Mouse (Mus musculus): ENCODE results near the gene Dhx32. TPM values are rescaled to one million over a fixed set of nuclear protein-coding genes. Genes with fewer than 3 reads are reported as not detected.
A peak's percentile ranks its signal among the peaks of the same experiment; 100 is the strongest.

Gene Dhx32
- total RNA-seq, 2 experiments from 2014 or later = 39.0 to 41.5 TPM

GRCm38 (mm10) chr7:133768517-133768916 is 14.0 kb downstream of the Dhx32 start:
- DNase-seq = no peak

GRCm38 (mm10) chr7:133768027-133768426 is 14.5 kb downstream of the Dhx32 start:
- no peak for DNase-seq

GRCm38 (mm10) chr7:133765849-133766243 is 16.7 kb downstream of the Dhx32 start:
- DNase-seq = peak; percentile 76

- no peak for DNase-seq
Measured at GRCm38 (mm10) chr7:133765240-133765848, 17.2 kb downstream of the Dhx32 start.

GRCm38 (mm10) chr7:133764425-133764824 is 18.1 kb downstream of the Dhx32 start:
- no peak for DNase-seq

GRCm38 (mm10) chr7:133762696-133763095 is 19.8 kb downstream of the Dhx32 start:
- DNase-seq = no peak

- no peak for DNase-seq
Measured at GRCm38 (mm10) chr7:133759611-133760353, 22.7 kb downstream of the Dhx32 start.

GRCm38 (mm10) chr7:133758716-133759115 is 23.8 kb downstream of the Dhx32 start:
- DNase-seq = no peak

- DNase-seq = no peak
Measured at GRCm38 (mm10) chr7:133757961-133758455, 24.5 kb downstream of the Dhx32 start.

GRCm38 (mm10) chr7:133751163-133751562 is 31.4 kb downstream of the Dhx32 start:
- no peak for DNase-seq

- DNase-seq = no peak
Measured at GRCm38 (mm10) chr7:133750666-133751065, 31.9 kb downstream of the Dhx32 start.

- DNase-seq = no peak
Measured at GRCm38 (mm10) chr7:133748753-133749152, 33.8 kb downstream of the Dhx32 start.

GRCm38 (mm10) chr7:133747372-133747771 is 35.2 kb downstream of the Dhx32 start:
- DNase-seq = peak; percentile 40

GRCm38 (mm10) chr7:133744701-133745100 is 37.8 kb downstream of the Dhx32 start:
- DNase-seq = peak; percentile 53

- DNase-seq = no peak
Measured at GRCm38 (mm10) chr7:133744209-133744608, 38.3 kb downstream of the Dhx32 start.

- DNase-seq = no peak
Measured at GRCm38 (mm10) chr7:133743611-133744010, 38.9 kb downstream of the Dhx32 start.

GRCm38 (mm10) chr7:133742530-133743325 is 39.8 kb downstream of the Dhx32 start:
- DNase-seq = no peak

GRCm38 (mm10) chr7:133740558-133740957 is 42.0 kb downstream of the Dhx32 start:
- no peak for DNase-seq

GRCm38 (mm10) chr7:133731971-133732645 is 50.4 kb downstream of the Dhx32 start:
- DNase-seq = no peak

- DNase-seq = no peak
Measured at GRCm38 (mm10) chr7:133730324-133731191, 52.0 kb downstream of the Dhx32 start.

- no peak for DNase-seq
Measured at GRCm38 (mm10) chr7:133729351-133729750, 53.2 kb downstream of the Dhx32 start.

Data from heart, postnatal 4 days (tissue).